Mouse (Mus musculus) natural killer cell, adult 2 months (primary cell): ENCODE measurements around the gene Arfgap1.
A peak's percentile ranks its signal among the peaks of the same experiment; 100 is the strongest.

Experiments used
- DNase-seq, 2 experiments: peaks; one replicate each; pipeline ENCODE4 v3.0.0; 2022; ENCODE audit warnings: low spot score in 2 of 2

The Arfgap1 gene

GRCm38 (mm10) chr2:180985635-180986034 is 18.6 kb downstream of the Arfgap1 start:
- DNase-seq = no peak

GRCm38 (mm10) chr2:180986449-180986848 is 19.4 kb downstream of the Arfgap1 start, which contains the start of gene Col20a1:
TSS of gene Col20a1 (plus strand) at chr2:180986535.
- no peak for DNase-seq

- no peak for DNase-seq
Measured at GRCm38 (mm10) chr2:180987001-180987400, 20.0 kb downstream of the Arfgap1 start.

- no peak for DNase-seq
Measured at GRCm38 (mm10) chr2:180987432-180988030, 20.5 kb downstream of the Arfgap1 start.

GRCm38 (mm10) chr2:180988347-180988913 is 21.4 kb downstream of the Arfgap1 start:
- DNase-seq = no peak

- no peak for DNase-seq
Measured at GRCm38 (mm10) chr2:180988948-180989347, 21.9 kb downstream of the Arfgap1 start.

- no peak for DNase-seq
Measured at GRCm38 (mm10) chr2:180990347-180990746, 23.3 kb downstream of the Arfgap1 start.

- DNase-seq = no peak
Measured at GRCm38 (mm10) chr2:180994360-180994759, 27.3 kb downstream of the Arfgap1 start.

GRCm38 (mm10) chr2:180995457-180995856 is 28.4 kb downstream of the Arfgap1 start:
- no peak for DNase-seq

- peak; percentile 11 to 22 for DNase-seq
Measured at GRCm38 (mm10) chr2:180996436-180996835, 29.4 kb downstream of the Arfgap1 start.

- DNase-seq = no peak
Measured at GRCm38 (mm10) chr2:180996905-180997304, 29.9 kb downstream of the Arfgap1 start.

GRCm38 (mm10) chr2:181007054-181007453 is 40.0 kb downstream of the Arfgap1 start:
- no peak for DNase-seq

GRCm38 (mm10) chr2:181008339-181008738 is 41.3 kb downstream of the Arfgap1 start:
- DNase-seq = no peak

- no peak for DNase-seq
Measured at GRCm38 (mm10) chr2:181031406-181031934, 64.4 kb downstream of the Arfgap1 start.
